ENCODE assay signal across 18 mouse cellular contexts in the genomic region with DNA sequence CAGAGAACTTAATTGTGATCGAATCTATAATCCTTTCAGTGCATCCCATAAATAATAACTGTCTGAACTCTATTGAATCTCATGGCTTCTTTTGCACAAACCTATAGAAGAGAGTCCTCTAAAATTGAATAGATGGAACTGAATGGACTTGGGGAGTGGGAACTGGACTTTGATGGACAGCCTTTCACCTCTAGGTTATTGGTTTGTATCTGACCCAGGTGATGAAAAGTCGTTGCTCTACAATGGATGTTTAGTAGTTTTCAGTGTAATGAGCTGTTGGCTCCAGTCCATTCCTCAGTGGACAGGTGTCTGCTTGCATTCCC.
"Had no signal": no experiment of that assay in that cellular context is flagged by ENCODE, and none has a peak within 500 bp of the region (broad histone marks: within the 10 kb centered on the region; RNA-seq: fewer than 3 reads in every experiment).

No protein-coding gene starts in this region.

- H3K4me2 ChIP-seq: lung, embryonic 14.5 days; midbrain, embryonic 13.5 days; neural tube, embryonic 13.5 days; neural tube, embryonic 15.5 days had no signal

- H3K4me3 ChIP-seq: midbrain, embryonic 10.5 days; midbrain, embryonic 13.5 days; myocyte; neural tube, embryonic 13.5 days; neural tube, embryonic 15.5 days had no signal

- ATAC-seq: midbrain, embryonic 16.5 days had no signal

- H3K27me3 ChIP-seq: midbrain, embryonic 13.5 days; neural tube, embryonic 13.5 days; neural tube, embryonic 15.5 days had no signal

- H3K27ac ChIP-seq: midbrain, embryonic 10.5 days; midbrain, embryonic 13.5 days; neural tube, embryonic 13.5 days; neural tube, embryonic 15.5 days had no signal

- H3K36me3 ChIP-seq: midbrain, embryonic 10.5 days; midbrain, embryonic 13.5 days; neural tube, embryonic 13.5 days; neural tube, embryonic 15.5 days had no signal

- DNase-seq: lung, adult 18-20 months; lung, embryonic 14.5 days; lung, postnatal 10 days; lung, postnatal 4 days; retina, postnatal 1 day; right cerebral cortex, adult 18-20 months; right cerebral cortex, postnatal 25 days; right cerebral cortex, postnatal 4 days; spleen, adult 18-20 months; thymus, adult 18-20 months; thymus, postnatal 14 days; thymus, postnatal 36 days had no signal

- H3K9ac ChIP-seq: lung, embryonic 14.5 days; midbrain, embryonic 13.5 days; neural tube, embryonic 13.5 days; neural tube, embryonic 15.5 days had no signal

- H3K4me1 ChIP-seq: neural tube, embryonic 13.5 days; neural tube, embryonic 15.5 days had no signal

- H3K9me3 ChIP-seq: midbrain, embryonic 10.5 days; midbrain, embryonic 13.5 days; neural tube, embryonic 13.5 days; neural tube, embryonic 15.5 days had no signal
